Mouse (Mus musculus) brain, embryonic 14.5 days (tissue): ENCODE measurements around the gene Naa25.

Experiments used
- CTCF ChIP-seq: fragments of 200-500 bp; IDR thresholded peaks from 2 replicates; pipeline ENCODE4 v1.5.1; 2012; ENCODE audit warnings: inconsistent platforms, mild to moderate bottlenecking, moderate library complexity, borderline replicate concordance; ENCODE audit not compliant: insufficient read depth, insufficient read length; ENCODE audit errors: extremely low read depth
- POLR2A ChIP-seq: fragments of 200-500 bp; IDR thresholded peaks from 2 replicates; pipeline ENCODE4 v1.6.1; 2012; ENCODE audit warnings: mild to moderate bottlenecking, inconsistent platforms, borderline replicate concordance; ENCODE audit not compliant: poor library complexity, insufficient read depth, insufficient read length, severe bottlenecking; ENCODE audit errors: extremely low read depth

- TF ChIP-seq CTCF, result no peak
- TF ChIP-seq POLR2A, result no peak
Observed at GRCm38 (mm10) chr5:121389691-121390090, 8.0 kb upstream of the Naa25 start.
